Mouse (Mus musculus): Measurements from ENCODE around the gene Dach1. TPM values are rescaled to one million over a fixed set of nuclear protein-coding genes. Genes with fewer than 3 reads are reported as not detected.

Gene Dach1
- polyA plus RNA-seq, 1 experiment, result 0.23 TPM

DNA sequence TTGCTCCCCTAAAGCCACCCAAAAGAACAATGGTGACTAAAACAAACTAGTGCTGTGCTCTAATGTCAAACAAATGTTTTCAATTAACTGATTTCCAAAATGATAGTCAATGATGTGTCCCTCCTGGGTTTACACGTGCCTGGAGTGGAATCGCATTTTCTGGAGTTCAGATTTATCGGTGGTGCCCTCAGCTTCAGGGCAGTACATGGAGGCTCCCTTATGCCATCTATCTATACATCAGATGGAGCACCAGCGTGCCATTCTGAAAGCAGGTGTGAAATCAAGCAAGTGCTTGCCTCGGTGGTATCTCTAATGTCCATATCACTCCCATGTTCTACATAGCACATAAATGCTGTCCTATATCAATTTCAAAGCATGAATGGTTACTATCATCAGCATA, 84.4 kb downstream of the Dach1 start:
- no peak for TF ChIP-seq CTCF (IDR thresholded peaks at IDR 0.05; ENCODE audit: extremely low read depth, insufficient read depth, insufficient read length, insufficient replicate concordance)
- TF ChIP-seq POLR2A (IDR thresholded peaks at IDR 0.05; ENCODE audit: low read depth, low read length), result no peak
- no peak overlapping the region for H3K4me3 ChIP-seq (ENCODE audit: extremely low read depth, insufficient read depth, insufficient read length)
- DNase-seq (ENCODE audit: low read depth in 1 of 2, low spot score in 2 of 2), result no peak
- WGBS, result 89% methylated on average over 5 of the region's 5 CpGs
- H3K27ac ChIP-seq (ENCODE audit: insufficient read depth, low read length), result no peak overlapping the region
- H3K27me3 ChIP-seq (ENCODE audit: control insufficient read depth, insufficient read depth, low read length), result no peaks in the 10 kb centered on the region
- no peaks in the 10 kb centered on the region for H3K36me3 ChIP-seq (ENCODE audit: control insufficient read depth, insufficient read depth, low read length)
- no peaks in the 10 kb centered on the region for H3K4me1 ChIP-seq (ENCODE audit: control insufficient read depth, insufficient read depth, insufficient read length)

DNA sequence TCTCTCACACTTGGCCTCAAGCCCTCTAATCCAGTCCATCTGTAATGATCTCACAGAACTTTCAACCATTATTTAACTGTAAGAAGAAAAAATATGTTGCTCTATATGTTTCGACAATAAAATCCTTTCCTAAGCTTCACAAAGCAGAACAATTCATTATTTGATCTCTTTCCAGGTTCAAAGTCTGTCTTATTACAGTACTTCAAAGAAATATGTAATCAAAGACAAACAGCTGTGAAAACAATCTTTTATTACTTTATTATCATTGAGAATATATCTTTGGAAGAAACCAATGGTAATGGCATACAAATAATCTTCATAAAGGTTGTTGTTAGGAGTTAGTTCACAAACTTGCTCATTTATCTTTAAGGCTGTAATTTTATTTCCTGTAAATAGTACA, 84.8 kb downstream of the Dach1 start:
- no peak overlapping the region for H3K4me3 ChIP-seq (ENCODE audit: extremely low read depth, insufficient read depth, insufficient read length)
- no peaks in the 10 kb centered on the region for H3K4me1 ChIP-seq (ENCODE audit: control insufficient read depth, insufficient read depth, insufficient read length)
- no peak overlapping the region for H3K27ac ChIP-seq (ENCODE audit: insufficient read depth, low read length)
- no peaks in the 10 kb centered on the region for H3K27me3 ChIP-seq (ENCODE audit: control insufficient read depth, insufficient read depth, low read length)
- 83% methylated on average over 1 of the region's 1 CpGs for WGBS
- no peaks in the 10 kb centered on the region for H3K36me3 ChIP-seq (ENCODE audit: control insufficient read depth, insufficient read depth, low read length)
- no peak for TF ChIP-seq POLR2A (IDR thresholded peaks at IDR 0.05; ENCODE audit: low read depth, low read length)
- no peak for TF ChIP-seq CTCF (IDR thresholded peaks at IDR 0.05; ENCODE audit: extremely low read depth, insufficient read depth, insufficient read length, insufficient replicate concordance)
- no peak for DNase-seq (ENCODE audit: low read depth in 1 of 2, low spot score in 2 of 2)

- 69% methylated on average over 1 of the region's 1 CpGs for WGBS
- no peak for DNase-seq (ENCODE audit: low read depth in 1 of 2, low spot score in 2 of 2)
- no peak overlapping the region for H3K4me3 ChIP-seq (ENCODE audit: extremely low read depth, insufficient read depth, insufficient read length)
- TF ChIP-seq POLR2A (IDR thresholded peaks at IDR 0.05; ENCODE audit: low read depth, low read length), result no peak
- no peak for TF ChIP-seq CTCF (IDR thresholded peaks at IDR 0.05; ENCODE audit: extremely low read depth, insufficient read depth, insufficient read length, insufficient replicate concordance)
- H3K27ac ChIP-seq (ENCODE audit: insufficient read depth, low read length), result no peak overlapping the region
- H3K4me1 ChIP-seq (ENCODE audit: control insufficient read depth, insufficient read depth, insufficient read length), result no peaks in the 10 kb centered on the region
- H3K27me3 ChIP-seq (ENCODE audit: control insufficient read depth, insufficient read depth, low read length), result no peaks in the 10 kb centered on the region
- H3K36me3 ChIP-seq (ENCODE audit: control insufficient read depth, insufficient read depth, low read length), result no peaks in the 10 kb centered on the region
Measured at GRCm38 (mm10) chr14:98083419-98083818, 86.1 kb downstream of the Dach1 start.

DNA sequence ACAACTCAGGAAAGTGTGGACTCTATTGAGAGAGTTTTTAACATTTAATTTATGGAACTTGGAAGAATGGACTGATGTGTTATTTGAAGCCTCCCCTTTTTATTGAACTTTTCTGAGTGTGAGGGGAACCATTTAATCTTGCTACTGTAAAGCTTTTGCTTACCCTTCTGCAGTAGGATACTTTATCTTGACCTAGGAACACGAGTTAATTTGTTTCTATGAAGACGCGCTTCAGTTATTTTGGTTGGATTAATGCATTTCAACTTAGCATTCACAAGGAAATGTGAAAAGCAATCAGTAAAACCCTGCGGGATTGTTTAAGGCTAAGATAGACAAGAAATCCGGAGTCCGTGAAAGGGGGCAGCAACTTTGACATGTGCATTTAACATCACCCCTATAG, 89.6 kb downstream of the Dach1 start:
- TF ChIP-seq CTCF (IDR thresholded peaks at IDR 0.05; ENCODE audit: extremely low read depth, insufficient read depth, insufficient read length, insufficient replicate concordance) (no peak), POLR2A (IDR thresholded peaks at IDR 0.05; ENCODE audit: low read depth, low read length) (no peak)
- no peak for DNase-seq (ENCODE audit: low read depth in 1 of 2, low spot score in 2 of 2)
- no peaks in the 10 kb centered on the region for H3K36me3 ChIP-seq (ENCODE audit: control insufficient read depth, insufficient read depth, low read length)
- no peaks in the 10 kb centered on the region for H3K27me3 ChIP-seq (ENCODE audit: control insufficient read depth, insufficient read depth, low read length)
- H3K4me1 ChIP-seq (ENCODE audit: control insufficient read depth, insufficient read depth, insufficient read length), result no peaks in the 10 kb centered on the region
- 90% methylated on average over 6 of the region's 6 CpGs for WGBS
- H3K27ac ChIP-seq (ENCODE audit: insufficient read depth, low read length), result no peak overlapping the region
- no peak overlapping the region for H3K4me3 ChIP-seq (ENCODE audit: extremely low read depth, insufficient read depth, insufficient read length)

DNA sequence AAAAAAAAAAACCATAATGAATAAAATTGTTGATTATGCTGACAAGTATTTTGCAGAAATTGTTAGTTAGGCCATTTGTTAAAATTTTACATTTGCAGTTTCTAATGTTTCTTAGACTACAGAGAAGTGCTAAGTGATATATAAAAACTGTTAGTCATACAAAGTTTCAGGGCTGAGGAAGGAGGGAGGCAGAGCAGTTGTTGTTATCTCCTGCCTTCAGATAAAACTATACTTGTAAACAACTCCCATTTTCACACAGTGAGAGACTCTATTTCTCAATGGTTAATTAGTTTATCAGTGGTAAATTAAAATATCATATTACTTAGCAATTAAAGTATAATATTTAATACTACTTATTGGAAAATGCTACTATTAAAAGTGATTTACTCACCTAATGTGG, 91.6 kb downstream of the Dach1 start:
- Histone ChIP-seq H3K27ac (ENCODE audit: insufficient read depth, low read length) (no peak overlapping the region), H3K4me3 (ENCODE audit: extremely low read depth, insufficient read depth, insufficient read length) (no peak overlapping the region), H3K4me1 (ENCODE audit: control insufficient read depth, insufficient read depth, insufficient read length) (no peaks in the 10 kb centered on the region), H3K36me3 (ENCODE audit: control insufficient read depth, insufficient read depth, low read length) (no peaks in the 10 kb centered on the region), H3K27me3 (ENCODE audit: control insufficient read depth, insufficient read depth, low read length) (no peaks in the 10 kb centered on the region)
- no peak for DNase-seq (ENCODE audit: low read depth in 1 of 2, low spot score in 2 of 2)
- TF ChIP-seq CTCF (IDR thresholded peaks at IDR 0.05; ENCODE audit: extremely low read depth, insufficient read depth, insufficient read length, insufficient replicate concordance) (no peak), POLR2A (IDR thresholded peaks at IDR 0.05; ENCODE audit: low read depth, low read length) (no peak)

GRCm38 (mm10) chr14:98073421-98074080, 96.0 kb downstream of the Dach1 start:
- DNase-seq (ENCODE audit: low read depth in 1 of 2, low spot score in 2 of 2), result no peak
- WGBS, result 93% methylated on average over 12 of the region's 12 CpGs
- Histone ChIP-seq H3K27me3 (ENCODE audit: control insufficient read depth, insufficient read depth, low read length) (no peaks in the 10 kb centered on the region), H3K36me3 (ENCODE audit: control insufficient read depth, insufficient read depth, low read length) (no peaks in the 10 kb centered on the region), H3K4me3 (ENCODE audit: extremely low read depth, insufficient read depth, insufficient read length) (no peak overlapping the region), H3K27ac (ENCODE audit: insufficient read depth, low read length) (no peak overlapping the region), H3K4me1 (ENCODE audit: control insufficient read depth, insufficient read depth, insufficient read length) (no peaks in the 10 kb centered on the region)
- TF ChIP-seq POLR2A (IDR thresholded peaks at IDR 0.05; ENCODE audit: low read depth, low read length) (no peak), CTCF (IDR thresholded peaks at IDR 0.05; ENCODE audit: extremely low read depth, insufficient read depth, insufficient read length, insufficient replicate concordance) (no peak)

- Histone ChIP-seq H3K27me3 (ENCODE audit: control insufficient read depth, insufficient read depth, low read length) (no peaks in the 10 kb centered on the region), H3K36me3 (ENCODE audit: control insufficient read depth, insufficient read depth, low read length) (no peaks in the 10 kb centered on the region), H3K4me3 (ENCODE audit: extremely low read depth, insufficient read depth, insufficient read length) (no peak overlapping the region), H3K27ac (ENCODE audit: insufficient read depth, low read length) (no peak overlapping the region), H3K4me1 (ENCODE audit: control insufficient read depth, insufficient read depth, insufficient read length) (no peaks in the 10 kb centered on the region)
- WGBS, result 86% methylated on average over 11 of the region's 11 CpGs
- DNase-seq (ENCODE audit: low read depth in 1 of 2, low spot score in 2 of 2), result no peak
- TF ChIP-seq POLR2A (IDR thresholded peaks at IDR 0.05; ENCODE audit: low read depth, low read length), result no peak
- no peak for TF ChIP-seq CTCF (IDR thresholded peaks at IDR 0.05; ENCODE audit: extremely low read depth, insufficient read depth, insufficient read length, insufficient replicate concordance)
Measured at GRCm38 (mm10) chr14:98072647-98073420, 96.7 kb downstream of the Dach1 start.
